In the genomic region with DNA sequence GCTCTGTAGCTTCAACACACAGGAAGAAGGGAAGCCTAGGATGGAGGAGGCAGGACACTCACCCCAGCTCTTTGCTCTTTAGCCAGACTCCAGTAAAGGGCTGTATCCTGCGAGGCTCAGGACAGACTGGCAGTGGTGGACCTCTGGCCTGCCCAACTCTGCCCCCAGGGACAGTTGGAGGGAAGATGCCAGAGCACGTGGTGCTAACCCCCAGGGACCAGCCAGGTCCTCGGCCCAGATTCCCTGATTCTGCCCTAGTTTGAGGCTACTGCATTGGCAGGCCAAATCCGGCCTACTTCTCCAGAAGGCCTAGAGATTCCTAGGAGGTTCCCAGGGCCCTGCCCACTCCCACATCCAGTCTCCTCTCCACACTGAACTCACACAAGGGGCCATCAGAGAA, we compare ENCODE assay signal across 17 mouse cellular contexts. TPM values are rescaled to one million over a fixed set of nuclear protein-coding genes. Genes with fewer than 3 reads are reported as not detected.
DNase-seq lines count a peak whose midpoint lies in the region; TF ChIP-seq lines count a peak whose summit lies in the region.
"Had no signal": no experiment of that assay in that cellular context is flagged by ENCODE, and none has a peak within 500 bp of the region (broad histone marks: within the 10 kb centered on the region; RNA-seq: fewer than 3 reads in every experiment).

No protein-coding gene starts in this region.

- no peak overlapping the region for H3K4me3 ChIP-seq in heart, embryonic 10.5 days
- H3K4me3 ChIP-seq in C2C12 (ENCODE audit: insufficient read depth, poor library complexity, severe bottlenecking) = no peak overlapping the region
- H3K4me3 ChIP-seq: embryonic facial prominence, embryonic 12.5 days; forebrain, embryonic 15.5 days; heart, embryonic 13.5 days; hindbrain, embryonic 15.5 days had no signal

- no peak overlapping the region for H3ac ChIP-seq in C2C12 (ENCODE audit: control insufficient read depth, insufficient read length, low read depth)

- H3K27me3 ChIP-seq in heart, embryonic 10.5 days (ENCODE audit: insufficient read depth, poor library complexity, severe bottlenecking) = peaks cover 63% of the 10 kb centered on the region
- peaks cover 89% of the 10 kb centered on the region for H3K27me3 ChIP-seq in C2C12 (ENCODE audit: control insufficient read depth, insufficient read depth, insufficient read length)
- H3K27me3 ChIP-seq: forebrain, embryonic 15.5 days; hindbrain, embryonic 15.5 days had no signal

- H3K9me3 ChIP-seq in heart, embryonic 10.5 days = no peaks in the 10 kb centered on the region
- H3K9me3 ChIP-seq: embryonic facial prominence, embryonic 12.5 days; forebrain, embryonic 15.5 days; G1E; heart, embryonic 13.5 days; hindbrain, embryonic 15.5 days had no signal

- DNase-seq in adrenal gland, postnatal 10 days = peak; percentile 81
- no peak for DNase-seq in adrenal gland, postnatal 4 days (ENCODE audit: low spot score in 2 of 2)
- no peak for DNase-seq in heart, embryonic 10.5 days (ENCODE audit: low spot score)
- DNase-seq in heart, adult 11 months = no peak
- peak; percentile 31 for DNase-seq in adrenal gland, postnatal 25 days
- DNase-seq in lung, postnatal 14 days = no peak
- DNase-seq in B cell, adult 2 months = no peak
- DNase-seq: cerebellum, adult 11 months; cerebellum, adult 8-10 months; cerebellum, postnatal 14 days; heart, postnatal 36 days had no signal

- H3K79me3 ChIP-seq in C2C12 (ENCODE audit: low read depth) = no peaks in the 10 kb centered on the region

- peaks cover 15% of the 10 kb centered on the region; the same call in 1 of the 2 replicates for H3K4me1 ChIP-seq in heart, embryonic 10.5 days
- H3K4me1 ChIP-seq: embryonic facial prominence, embryonic 12.5 days had no signal

- H3K79me2 ChIP-seq in C2C12 (ENCODE audit: control insufficient read depth, insufficient read depth) = no peaks in the 10 kb centered on the region

- 0 out of 2 replicates have a peak overlapping the region, but pooled peaks have one; percentile 29 for H3K27ac ChIP-seq in heart, embryonic 10.5 days
- H3K27ac ChIP-seq: embryonic facial prominence, embryonic 12.5 days; forebrain, embryonic 15.5 days; heart, embryonic 13.5 days; hindbrain, embryonic 15.5 days had no signal

- TF ChIP-seq CTCF in C2C12 (IDR thresholded peaks at IDR 0.05; ENCODE audit: control insufficient read depth, insufficient read depth, insufficient read length) = no peak

- no peaks in the 10 kb centered on the region for H3K36me3 ChIP-seq in heart, embryonic 10.5 days
- no peaks in the 10 kb centered on the region for H3K36me3 ChIP-seq in C2C12 (ENCODE audit: control insufficient read depth, insufficient read depth)
- H3K36me3 ChIP-seq: embryonic facial prominence, embryonic 12.5 days; forebrain, embryonic 15.5 days; G1E; heart, embryonic 13.5 days; hindbrain, embryonic 15.5 days had no signal

- WGBS in heart, embryonic 10.5 days = 76% methylated on average over 4 of the region's 4 CpGs

TF ChIP-seq in C2C12, 6 proteins besides CTCF, POLR2A, EP300 and RAD21:
- TF ChIP-seq MAX (IDR thresholded peaks at IDR 0.05) (no peak), MYOG (IDR thresholded peaks at IDR 0.05; ENCODE audit: control insufficient read depth, extremely low read depth, insufficient read length) (no peak), USF1 (IDR thresholded peaks at IDR 0.05; ENCODE audit: low read depth) (peak; percentile 21)

RNA-seq across cellular contexts. Expression of a gene that starts 50.9 kb away (rescaled TPM):
- total RNA-seq in adrenal gland, postnatal 10 days (2021) = 1 to 10 TPM; 7.0 to 9.9 TPM
- 1 to 10 TPM; 8.2 to 9.5 TPM for total RNA-seq in adrenal gland, postnatal 4 days (2021)
- 2.3 and 5.0 TPM in 2 replicates for polyA plus RNA-seq in heart, embryonic 10.5 days (2016; fragmentation: Nextera tagmentation; extraction: Ambion mirVana)
- polyA plus RNA-seq in C2C12 (2012; fragmentation: generic; extraction: Trizol) = 0.21 TPM
- 7.5 and 7.6 TPM in 2 replicates for total RNA-seq in adrenal gland, postnatal 25 days (2021)

Comparison
In these comparisons a context has a peak if more than half of its experiments do, and no peak if none do; other contexts are left out.
1. DNase-seq: peak in adrenal gland, postnatal 10 days (single experiment) and adrenal gland, postnatal 25 days (single experiment); none in adrenal gland, postnatal 4 days (0 of 2), heart, embryonic 10.5 days (single experiment), heart, adult 11 months (single experiment), lung, postnatal 14 days (single experiment) and B cell, adult 2 months (0 of 2).